Mouse (Mus musculus) MEL (cell line): Measurements from ENCODE around the gene Mydgf. TPM values are rescaled to one million over a fixed set of nuclear protein-coding genes. Genes with fewer than 3 reads are reported as not detected.

Source experiments
- DNase-seq: peaks from one replicate; pipeline ENCODE4 v3.0.0; 2011; ENCODE audit warnings: low read depth, low spot score
- H3K27ac ChIP-seq: 2 replicates; pipeline ENCODE4 v1.5.1; 2012; ENCODE audit warnings: low read depth, mild to moderate bottlenecking, control low read depth, low read length, moderate library complexity; ENCODE audit not compliant: control insufficient read depth
- H3K27me3 ChIP-seq, 2 experiments: fragments of 150-350 bp in 1 of 2; sonication (generic) in 1 of 2; 2 replicates each; pipeline ENCODE4 v1.6.1; 2012; ENCODE audit warnings: low read length in 2 of 2, mild to moderate bottlenecking in 2 of 2, improper control_type of control experiment in 1 of 2, moderate library complexity in 1 of 2; ENCODE audit not compliant: insufficient read depth in 2 of 2, control insufficient read depth in 1 of 2
- H3K36me3 ChIP-seq, 2 experiments: 2 replicates each; pipeline ENCODE4 v1.6.1; 2012 to 2014; ENCODE audit warnings: low read length in 2 of 2, improper control_type of control experiment in 1 of 2, inconsistent platforms in 1 of 2, mild to moderate bottlenecking in 1 of 2; ENCODE audit not compliant: insufficient read depth in 2 of 2, control insufficient read depth in 1 of 2
- H3K4me1 ChIP-seq, 2 experiments: fragments of 150-350 bp in 1 of 2; sonication (generic) in 1 of 2; 2 replicates each; pipeline ENCODE4 v1.6.1; 2012; ENCODE audit warnings: low read length in 2 of 2, improper control_type of control experiment in 1 of 2, mild to moderate bottlenecking in 1 of 2; ENCODE audit not compliant: insufficient read depth in 2 of 2, control insufficient read depth in 1 of 2
- H3K4me3 ChIP-seq, 2 experiments: fragments of 150-350 bp in 1 of 2; sonication (generic) in 1 of 2; 2 replicates each; pipeline ENCODE4 v1.5.1; 2012; ENCODE audit warnings: low read depth in 2 of 2, low read length in 2 of 2, mild to moderate bottlenecking in 2 of 2, moderate library complexity in 2 of 2, control low read depth in 1 of 2, improper control_type of control experiment in 1 of 2; ENCODE audit not compliant: control insufficient read depth in 1 of 2, insufficient read depth in 1 of 2
- H3K79me2 ChIP-seq: 2 replicates; pipeline ENCODE4 v1.6.1; 2012; ENCODE audit warnings: mild to moderate bottlenecking, low read length, moderate library complexity; ENCODE audit not compliant: control insufficient read depth, poor library complexity, insufficient read depth
- H3K9ac ChIP-seq: 2 replicates; pipeline ENCODE4 v1.6.1; 2012; ENCODE audit warnings: low read depth, mild to moderate bottlenecking, control low read depth, low read length, moderate library complexity; ENCODE audit not compliant: control insufficient read depth, poor library complexity, severe bottlenecking
- H3K9me3 ChIP-seq: fragments of 150-350 bp; sonication (generic); replicated peaks from 2 replicates; pipeline ENCODE4 v1.6.1; 2012; ENCODE audit warnings: mild to moderate bottlenecking, low read length, improper control_type of control experiment, moderate library complexity; ENCODE audit not compliant: insufficient read depth
- CHD2 ChIP-seq: IDR thresholded peaks from 2 replicates; pipeline ENCODE4 v1.6.1; 2011; ENCODE audit warnings: low read length, improper control_type of control experiment
- CTCF ChIP-seq, 3 experiments: IDR thresholded peaks in 2 of 3; conservative IDR thresholded peaks in 1 of 3; 2 replicates each; pipeline ENCODE4 v1.5.1; 2011 to 2012; ENCODE audit warnings: low read length in 3 of 3, low read depth in 2 of 3, mild to moderate bottlenecking in 2 of 3, improper control_type of control experiment in 1 of 3, inconsistent platforms in 1 of 3, mixed read lengths in 1 of 3, moderate library complexity in 1 of 3; ENCODE audit not compliant: control insufficient read depth in 1 of 3, insufficient read depth in 1 of 3, poor library complexity in 1 of 3, severe bottlenecking in 1 of 3
- E2F4 ChIP-seq: IDR thresholded peaks from 2 replicates; pipeline ENCODE4 v1.6.1; 2011; ENCODE audit warnings: low read depth, low read length, improper control_type of control experiment, borderline replicate concordance
- ELF1 ChIP-seq: IDR thresholded peaks from 2 replicates; pipeline ENCODE4 v1.6.1; 2014; ENCODE audit warnings: low read depth, mild to moderate bottlenecking, inconsistent platforms, low read length, improper control_type of control experiment, moderate library complexity
- EP300 ChIP-seq, 2 experiments: IDR thresholded peaks; 2 replicates each; pipeline ENCODE4 v1.6.1; 2011; ENCODE audit warnings: improper control_type of control experiment in 2 of 2, low read length in 2 of 2, low read depth in 1 of 2, mild to moderate bottlenecking in 1 of 2
- ETS1 ChIP-seq: IDR thresholded peaks from 2 replicates; pipeline ENCODE4 v1.6.1; 2012; ENCODE audit warnings: low read depth, mild to moderate bottlenecking, inconsistent platforms, low read length, improper control_type of control experiment, moderate library complexity
- GABPA ChIP-seq: IDR thresholded peaks from 2 replicates; pipeline ENCODE4 v1.6.1; 2012; ENCODE audit warnings: low read depth, mild to moderate bottlenecking, inconsistent platforms, low read length, improper control_type of control experiment, moderate library complexity
- HCFC1 ChIP-seq: IDR thresholded peaks from 2 replicates; pipeline ENCODE4 v1.6.1; 2012; ENCODE audit warnings: low read depth, mild to moderate bottlenecking, inconsistent platforms, low read length, improper control_type of control experiment, moderate library complexity
- MAFK ChIP-seq: IDR thresholded peaks from 2 replicates; pipeline ENCODE4 v1.6.1; 2011; ENCODE audit warnings: low read depth, mild to moderate bottlenecking, low read length, improper control_type of control experiment, borderline replicate concordance
- MAX ChIP-seq: IDR thresholded peaks from 2 replicates; pipeline ENCODE4 v1.6.1; 2011; ENCODE audit warnings: low read length, improper control_type of control experiment
- MAZ ChIP-seq: IDR thresholded peaks from 2 replicates; pipeline ENCODE4 v1.6.1; 2012; ENCODE audit warnings: low read depth, mild to moderate bottlenecking, inconsistent platforms, low read length, improper control_type of control experiment
- MEF2A ChIP-seq: IDR thresholded peaks from 2 replicates; pipeline ENCODE4 v1.6.1; 2014; ENCODE audit warnings: low read depth, mild to moderate bottlenecking, inconsistent platforms, low read length, improper control_type of control experiment; ENCODE audit not compliant: poor library complexity, insufficient replicate concordance, severe bottlenecking; ENCODE audit errors: extremely low read depth
- MXI1 ChIP-seq: IDR thresholded peaks from 2 replicates; pipeline ENCODE4 v1.6.1; 2011; ENCODE audit warnings: mild to moderate bottlenecking, low read depth, low read length, improper control_type of control experiment
- POLR2A ChIP-seq, 2 experiments: IDR thresholded peaks; 2 replicates each; pipeline ENCODE4 v1.6.1; 2011 to 2012; ENCODE audit warnings: low read length in 2 of 2, mild to moderate bottlenecking in 2 of 2, control low read depth in 1 of 2, improper control_type of control experiment in 1 of 2, low read depth in 1 of 2, moderate library complexity in 1 of 2; ENCODE audit not compliant: control insufficient read depth in 1 of 2, insufficient read depth in 1 of 2, poor library complexity in 1 of 2
- POLR2AphosphoS2 ChIP-seq: IDR thresholded peaks from 2 replicates; pipeline ENCODE4 v1.6.1; 2011; ENCODE audit warnings: low read length, improper control_type of control experiment
- RAD21 ChIP-seq: IDR thresholded peaks from 2 replicates; pipeline ENCODE4 v1.6.1; 2011; ENCODE audit warnings: mild to moderate bottlenecking, low read depth, low read length, improper control_type of control experiment
- RCOR1 ChIP-seq: IDR thresholded peaks from 2 replicates; pipeline ENCODE4 v1.6.1; 2012; ENCODE audit warnings: low read depth, mild to moderate bottlenecking, inconsistent platforms, low read length, improper control_type of control experiment
- SIN3A ChIP-seq: IDR thresholded peaks from 2 replicates; pipeline ENCODE4 v1.6.1; 2012; ENCODE audit warnings: low read length, improper control_type of control experiment, inconsistent platforms
- TAL1 ChIP-seq: IDR thresholded peaks from 2 replicates; pipeline ENCODE4 v1.6.1; 2012; ENCODE audit warnings: mild to moderate bottlenecking, inconsistent platforms, low read length, moderate library complexity, mixed read lengths
- TBP ChIP-seq: IDR thresholded peaks from 2 replicates; pipeline ENCODE4 v1.8.0; 2011; ENCODE audit warnings: low read depth, low read length, improper control_type of control experiment
- UBTF ChIP-seq: IDR thresholded peaks from 2 replicates; pipeline ENCODE4 v1.6.1; 2012; ENCODE audit warnings: low read depth, mild to moderate bottlenecking, inconsistent platforms, low read length, improper control_type of control experiment, moderate library complexity, borderline replicate concordance; ENCODE audit not compliant: insufficient read depth
- USF1 ChIP-seq: IDR thresholded peaks from 2 replicates; pipeline ENCODE4 v1.6.1; 2014; ENCODE audit warnings: low read depth, mild to moderate bottlenecking, inconsistent platforms, low read length, improper control_type of control experiment, moderate library complexity
- ZMIZ1 ChIP-seq: IDR thresholded peaks from 2 replicates; pipeline ENCODE4 v1.6.1; 2012; ENCODE audit warnings: low read depth, mild to moderate bottlenecking, inconsistent platforms, low read length, improper control_type of control experiment, moderate library complexity
- polyA plus RNA-seq, 2 experiments: library from polyadenylated mRNA; stranded (reverse) in 1 of 2; unstranded in 1 of 2; fragments of >175 nt in 1 of 2; fragments of >200 nt in 1 of 2; gene quantifications; 2 replicates each; pipeline versions ENCODE4 v1.2.1 to v1.2.4; 2012; ENCODE audit warnings: low replicate concordance in 2 of 2, low read depth in 1 of 2; ENCODE audit not compliant: insufficient read length in 2 of 2, insufficient read depth in 1 of 2, missing spikeins in 1 of 2
- total RNA-seq: library from RNA; depleted of rRNA; stranded (reverse); fragments of 300-350 nt; gene quantifications from 2 replicates; pipeline ENCODE4 v1.2.3, GENCODE M21; 2012

Gene Mydgf
- total and polyA plus RNA-seq, 3 experiments = 117 to 137 TPM; not detected in 1

DNA sequence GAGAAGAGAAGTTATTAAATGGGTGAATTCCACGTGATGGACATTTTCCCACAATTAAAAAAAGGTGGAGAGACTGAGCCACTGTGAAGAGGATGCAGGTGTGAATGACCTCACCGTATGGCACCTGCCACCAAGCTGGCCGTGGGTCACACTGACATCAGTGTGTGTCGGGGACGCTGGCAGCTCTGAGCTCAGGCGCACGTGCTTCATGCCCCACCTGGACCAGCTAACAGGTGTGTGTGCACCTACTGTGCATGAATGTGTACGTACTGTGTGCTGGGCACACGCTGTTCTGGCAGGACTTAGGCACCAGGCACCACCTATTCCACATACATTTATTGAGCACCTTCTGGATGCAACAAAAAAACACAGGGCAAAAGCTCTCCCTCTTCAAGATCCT, 39.2 kb downstream of the Mydgf start:
- no peak overlapping the region for H3K4me3 ChIP-seq
- TF ChIP-seq RAD21 = no peak
- no peak for TF ChIP-seq TAL1
- no peak for TF ChIP-seq EP300 (IDR thresholded peaks at IDR 0.05; ENCODE audit: low read depth in 1 of 2, low read length in 2 of 2)
- TF ChIP-seq GABPA = no peak
- TF ChIP-seq HCFC1 = no peak
- TF ChIP-seq POLR2AphosphoS2 = no peak
- TF ChIP-seq MAZ = no peak
- no peak for TF ChIP-seq ZMIZ1
- no peak for TF ChIP-seq TBP
- no peak for TF ChIP-seq ETS1
- TF ChIP-seq USF1 = no peak
- no peak for TF ChIP-seq MAFK
- no peak for TF ChIP-seq CHD2
- no peak for TF ChIP-seq MAX
- H3K27ac ChIP-seq = no peak overlapping the region
- H3K9me3 ChIP-seq = no peaks in the 10 kb centered on the region
- DNase-seq = no peak
- H3K9ac ChIP-seq = no peak overlapping the region
- H3K36me3 ChIP-seq = no peaks in the 10 kb centered on the region
- peaks cover 3% of the 10 kb centered on the region; the same call in 1 of the 2 replicates for H3K79me2 ChIP-seq
- H3K27me3 ChIP-seq = 0 out of 4 replicates have a peak, but pooled peaks cover 0 to 2% of the 10 kb centered on the region in 2 experiments
- peaks cover 0 to 5% of the 10 kb centered on the region in 2 experiments; a peak in 1 of 4 replicates for H3K4me1 ChIP-seq

DNA sequence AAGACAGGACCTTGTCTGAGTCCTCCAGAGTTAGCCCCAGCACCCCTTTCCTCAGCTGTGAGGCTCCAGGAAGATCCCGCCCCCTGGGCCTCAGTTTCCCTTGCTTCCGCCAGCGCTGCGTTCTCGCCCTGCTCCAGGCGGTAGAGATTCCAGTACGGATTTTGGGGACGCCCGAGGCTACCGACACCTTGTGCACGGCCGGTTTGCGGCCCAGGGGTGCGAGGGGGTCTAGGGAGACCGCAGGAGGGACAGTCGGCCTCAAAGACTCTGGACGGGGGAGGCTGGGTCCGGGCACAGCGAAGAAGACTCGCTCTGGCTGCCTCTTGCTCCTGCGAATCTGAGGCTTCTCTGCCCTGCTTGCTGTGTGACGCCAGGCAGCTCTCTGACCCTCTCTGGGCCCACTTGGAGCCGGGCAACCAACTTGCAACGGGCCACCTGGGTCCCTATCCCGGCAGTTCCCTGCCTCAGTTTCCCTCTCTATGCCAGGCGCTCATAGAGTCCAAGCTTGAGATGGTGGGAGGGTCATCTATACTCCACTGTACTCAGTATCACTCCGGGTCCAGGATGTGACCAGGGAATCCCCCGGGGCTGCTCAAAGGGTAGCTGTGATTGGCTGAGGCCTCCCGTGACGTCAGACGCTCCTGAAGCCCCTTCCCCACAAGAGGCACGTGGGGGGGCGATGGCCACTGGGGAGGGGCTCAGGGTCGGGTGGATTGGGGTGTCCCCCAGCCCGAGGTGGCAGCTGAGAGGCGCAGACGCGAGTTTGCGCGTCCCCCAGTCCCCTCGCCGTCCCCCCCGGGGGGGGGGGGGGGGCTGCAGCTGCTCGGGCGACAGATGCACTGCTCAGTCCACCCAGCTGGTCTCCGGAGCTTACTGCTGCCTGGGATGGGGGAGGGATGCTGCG, 41.8 kb downstream of the Mydgf start:
- no peaks in the 10 kb centered on the region for H3K9me3 ChIP-seq
- peak overlapping the region; percentile 66 for H3K9ac ChIP-seq
- H3K4me3 ChIP-seq = peak overlapping the region; percentile 36 to 64
- H3K4me1 ChIP-seq = peaks cover 0 to 5% of the 10 kb centered on the region in 2 experiments; a peak in 1 of 4 replicates
- no peaks in the 10 kb centered on the region for H3K27me3 ChIP-seq
- peaks cover 6% of the 10 kb centered on the region; the same call in 1 of the 2 replicates for H3K79me2 ChIP-seq
- H3K27ac ChIP-seq = no peak overlapping the region
- DNase-seq = peak; percentile 62
- TF ChIP-seq ZMIZ1 (no peak), MEF2A (no peak), MXI1 (no peak), EP300 (IDR thresholded peaks at IDR 0.05; ENCODE audit: low read depth in 1 of 2, low read length in 2 of 2) (no peak), POLR2AphosphoS2 (no peak), MAFK (no peak), ETS1 (no peak), E2F4 (no peak), RCOR1 (no peak), CTCF (IDR thresholded peaks at IDR 0.05 in 2 of 3, conservative IDR thresholded peaks at IDR 0.05 in 1 of 3; ENCODE audit: control insufficient read depth in 1 of 3, insufficient read depth in 1 of 3, low read depth in 2 of 3, low read length in 3 of 3, poor library complexity in 1 of 3, severe bottlenecking in 1 of 3) (no peak), UBTF (no peak), ELF1 (no peak), SIN3A (peak; percentile 53; the same call in 1 of the 2 replicates), POLR2A (IDR thresholded peaks at IDR 0.05; ENCODE audit: control insufficient read depth in 1 of 2, insufficient read depth in 1 of 2, low read depth in 1 of 2, low read length in 2 of 2, poor library complexity in 1 of 2) (peak in 1 of 2 experiments; percentile 41; a peak in 1 of 4 replicates), TBP (0 out of 2 replicates have a peak, but pooled peaks have one; percentile 21), HCFC1 (peak; percentile 55; the same call in 1 of the 2 replicates), CHD2 (no peak), TAL1 (no peak)
- no peaks in the 10 kb centered on the region for H3K36me3 ChIP-seq
